Mouse (Mus musculus) intestine, embryonic 15.5 days (tissue): ENCODE results near the gene Ppp2r2c. TPM values are rescaled to one million over a fixed set of nuclear protein-coding genes. Genes with fewer than 3 reads are reported as not detected.

Experiments used
- ATAC-seq: fragments of 200-750 bp; cut with Nextera tagmentation; 2 replicates; pipeline ENCODE4 v1.8.0; 2017; ENCODE audit warnings: moderate TSS enrichment, moderate library complexity
- H3K27ac ChIP-seq: fragments of 300-500 bp; sonication (generic); 2 replicates; pipeline ENCODE4 v1.5.1; 2015; ENCODE audit warnings: mild to moderate bottlenecking, inconsistent platforms
- H3K27me3 ChIP-seq: fragments of 300-500 bp; sonication (generic); replicated peaks from 2 replicates; pipeline ENCODE4 v1.6.1; 2015; ENCODE audit warnings: inconsistent platforms
- H3K36me3 ChIP-seq: fragments of 300-500 bp; sonication (generic); 2 replicates; pipeline ENCODE4 v1.6.1; 2015; ENCODE audit warnings: inconsistent platforms
- H3K4me1 ChIP-seq: fragments of 300-500 bp; sonication (generic); replicated peaks from 2 replicates; pipeline ENCODE4 v1.6.1; 2015; ENCODE audit warnings: inconsistent platforms
- H3K4me2 ChIP-seq: fragments of 300-500 bp; sonication (generic); replicated peaks from 2 replicates; pipeline ENCODE4 v1.6.1; 2015; ENCODE audit warnings: mild to moderate bottlenecking, inconsistent platforms
- H3K4me3 ChIP-seq: fragments of 300-500 bp; sonication (generic); replicated peaks from 2 replicates; pipeline ENCODE4 v1.5.1; 2015; ENCODE audit warnings: inconsistent platforms
- H3K9ac ChIP-seq: fragments of 300-500 bp; sonication (generic); 2 replicates; pipeline ENCODE4 v1.6.1; 2015; ENCODE audit warnings: inconsistent platforms
- H3K9me3 ChIP-seq: fragments of 300-500 bp; sonication (generic); 2 replicates; pipeline ENCODE4 v1.6.1; 2016; ENCODE audit warnings: inconsistent platforms
- WGBS: fragments of 180-500 bp; shearing (Covaris S2); methylation state at CpG from one replicate; pipeline ENCODE4 v1.1.7; 2015; 5-methylcytosine and 5-hydroxymethylcytosine counted together
- polyA plus RNA-seq: library from polyadenylated mRNA; unstranded; fragments of >200 nt; fragmentation: Nextera tagmentation; extraction: Ambion mirVana; gene quantifications from 2 replicates; pipeline ENCODE4 v1.2.1, GENCODE M21; 2015

Ppp2r2c gene
- 0.73 and 0.89 TPM in 2 replicates for polyA plus RNA-seq

- 0 out of 2 replicates have a peak within 1 kb of the TSS, but pooled peaks have one; percentile 4 for H3K9ac ChIP-seq
- peaks cover 6% of the 10 kb centered on the region; the same call in 1 of the 2 replicates for H3K4me1 ChIP-seq
- no peaks in the 10 kb centered on the region for H3K9me3 ChIP-seq
- no peak; the same call in 1 of the 2 replicates for ATAC-seq
- no peak within 1 kb of the TSS for H3K27ac ChIP-seq
- peak within 1 kb of the TSS; percentile 69 for H3K4me2 ChIP-seq
- H3K36me3 ChIP-seq: no peaks in the 10 kb centered on the region
- H3K27me3 ChIP-seq: peaks cover 85% of the 10 kb centered on the region
- WGBS: 1% methylated on average over 105 of the region's 108 CpGs
- H3K4me3 ChIP-seq: peak within 1 kb of the TSS; percentile 37
These were observed at the start of gene Ppp2r2c for GRCm38 (mm10) chr5:36868266-36869090. Ppp2r2c (plus strand) TSS chr5:36868513.

- ATAC-seq: no peak
- 87% methylated on average over 5 of the region's 5 CpGs for WGBS
- no peaks in the 10 kb centered on the region for H3K36me3 ChIP-seq
These were observed 48.6 kb upstream of the Ppp2r2c start for GRCm38 (mm10) chr5:36819742-36820141.

DNA sequence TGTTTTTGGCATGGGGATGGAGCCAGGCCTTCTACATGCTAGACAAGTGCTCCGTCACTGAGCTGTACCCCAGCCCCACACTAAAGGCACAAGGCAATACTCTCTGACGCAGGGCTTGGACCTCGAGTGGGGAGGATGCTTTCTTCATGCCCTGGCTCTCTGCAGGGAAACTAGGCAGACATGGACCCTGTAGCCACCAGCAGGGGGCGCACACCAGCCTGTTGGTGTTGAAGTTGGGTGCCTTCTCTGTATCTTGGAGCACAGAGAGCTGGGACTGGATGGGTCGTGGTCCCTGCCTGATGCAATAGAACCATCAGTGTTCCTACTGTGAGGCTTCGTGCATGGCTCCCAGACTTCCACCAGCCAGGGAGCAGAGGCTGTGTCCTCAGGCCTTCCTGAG lies 48.2 kb upstream of the Ppp2r2c start:
- H3K9me3 ChIP-seq: no peaks in the 10 kb centered on the region
- 50% methylated on average over 6 of the region's 6 CpGs for WGBS
- H3K4me3 ChIP-seq: no peak overlapping the region
- no peaks in the 10 kb centered on the region for H3K4me1 ChIP-seq
- no peak overlapping the region for H3K27ac ChIP-seq
- no peak for ATAC-seq
- no peak overlapping the region for H3K4me2 ChIP-seq
- no peaks in the 10 kb centered on the region for H3K27me3 ChIP-seq
- H3K9ac ChIP-seq: no peak overlapping the region
- H3K36me3 ChIP-seq: no peaks in the 10 kb centered on the region

More at GRCm38 (mm10) chr5:36819742-36820141, 48.6 kb upstream of the Ppp2r2c start:
- Histone ChIP-seq H3K9me3 (no peaks in the 10 kb centered on the region), H3K4me2 (no peak overlapping the region), H3K9ac (no peak overlapping the region), H3K27ac (no peak overlapping the region), H3K27me3 (no peaks in the 10 kb centered on the region), H3K4me3 (no peak overlapping the region), H3K4me1 (no peaks in the 10 kb centered on the region)

DNA sequence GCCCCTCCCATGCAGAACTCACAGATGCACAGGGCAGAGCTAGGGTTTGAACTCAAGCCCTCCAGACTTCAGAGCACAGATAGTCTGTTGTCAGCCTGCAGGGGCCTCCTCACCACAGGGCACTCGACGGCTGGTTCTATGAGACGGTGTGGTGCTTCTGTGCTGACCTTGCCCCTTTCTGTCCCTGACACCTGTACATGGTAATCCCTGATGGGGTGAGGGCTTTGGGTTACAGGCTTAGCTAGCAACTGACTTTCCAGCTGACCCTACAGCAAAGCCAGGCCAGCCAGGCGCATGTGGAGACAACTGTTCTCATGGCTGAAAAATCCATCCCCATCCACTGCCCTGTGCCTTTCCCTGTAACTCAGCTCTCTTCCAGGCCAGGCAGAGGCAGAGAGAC lies 45.4 kb upstream of the Ppp2r2c start:
- Histone ChIP-seq H3K27ac (no peak overlapping the region), H3K9me3 (no peaks in the 10 kb centered on the region), H3K4me1 (no peaks in the 10 kb centered on the region), H3K4me3 (no peak overlapping the region), H3K4me2 (no peak overlapping the region), H3K36me3 (peaks cover 4% of the 10 kb centered on the region; the same call in 1 of the 2 replicates), H3K9ac (no peak overlapping the region), H3K27me3 (no peaks in the 10 kb centered on the region)
- ATAC-seq: no peak
- 84% methylated on average over 4 of the region's 4 CpGs for WGBS

- Histone ChIP-seq H3K27ac (no peak overlapping the region), H3K4me1 (0 out of 2 replicates have a peak, but pooled peaks cover 7% of the 10 kb centered on the region), H3K36me3 (peaks cover 4% of the 10 kb centered on the region; the same call in 1 of the 2 replicates), H3K9ac (no peak overlapping the region), H3K4me2 (peak overlapping the region; percentile 85; the same call in 1 of the 2 replicates), H3K4me3 (no peak overlapping the region), H3K27me3 (0 out of 2 replicates have a peak, but pooled peaks cover 5% of the 10 kb centered on the region), H3K9me3 (no peaks in the 10 kb centered on the region)
- WGBS: 75% methylated on average over 4 of the region's 4 CpGs
- peak; percentile 42 for ATAC-seq
These were observed 39.2 kb upstream of the Ppp2r2c start for GRCm38 (mm10) chr5:36829098-36829497.

GRCm38 (mm10) chr5:36829913-36830879 lies 38.1 kb upstream of the Ppp2r2c start, which contains the start of gene Man2b2:
Man2b2 (minus strand) TSS chr5:36830653.
- peak; percentile 93 for ATAC-seq
- H3K9ac ChIP-seq: peak within 1 kb of the TSS; percentile 70
- WGBS: 3% methylated on average over 46 of the region's 46 CpGs
- no peaks in the 10 kb centered on the region for H3K9me3 ChIP-seq
- 0 out of 2 replicates have a peak, but pooled peaks cover 5% of the 10 kb centered on the region for H3K27me3 ChIP-seq
- H3K27ac ChIP-seq: peak within 1 kb of the TSS; percentile 54
- H3K4me2 ChIP-seq: peak within 1 kb of the TSS; percentile 85
- peak within 1 kb of the TSS; percentile 64 for H3K4me3 ChIP-seq
- peaks cover 4% of the 10 kb centered on the region; the same call in 1 of the 2 replicates for H3K36me3 ChIP-seq
- 0 out of 2 replicates have a peak, but pooled peaks cover 7% of the 10 kb centered on the region for H3K4me1 ChIP-seq

- no peak overlapping the region for H3K9ac ChIP-seq
- H3K27ac ChIP-seq: no peak overlapping the region
- 0 out of 2 replicates have a peak, but pooled peaks cover 7% of the 10 kb centered on the region for H3K4me1 ChIP-seq
- ATAC-seq: no peak
- 0 out of 2 replicates have a peak, but pooled peaks cover 5% of the 10 kb centered on the region for H3K27me3 ChIP-seq
- 61% methylated on average over 7 of the region's 7 CpGs for WGBS
- H3K4me2 ChIP-seq: no peak overlapping the region
- no peaks in the 10 kb centered on the region for H3K9me3 ChIP-seq
- no peak overlapping the region for H3K4me3 ChIP-seq
- peaks cover 4% of the 10 kb centered on the region; the same call in 1 of the 2 replicates for H3K36me3 ChIP-seq
These were observed 37.0 kb upstream of the Ppp2r2c start for GRCm38 (mm10) chr5:36831272-36831671.

- no peaks in the 10 kb centered on the region for H3K4me1 ChIP-seq
- ATAC-seq: no peak
- no peaks in the 10 kb centered on the region for H3K9me3 ChIP-seq
- no peak overlapping the region for H3K27ac ChIP-seq
- no peak overlapping the region for H3K4me3 ChIP-seq
- WGBS: 1% methylated on average over 6 of the region's 6 CpGs
- H3K9ac ChIP-seq: no peak overlapping the region
- H3K4me2 ChIP-seq: no peak overlapping the region
- H3K27me3 ChIP-seq: 0 out of 2 replicates have a peak, but pooled peaks cover 5% of the 10 kb centered on the region
- no peaks in the 10 kb centered on the region for H3K36me3 ChIP-seq
These were observed 32.4 kb upstream of the Ppp2r2c start for GRCm38 (mm10) chr5:36835933-36836332.

GRCm38 (mm10) chr5:36839032-36839431 lies 29.3 kb upstream of the Ppp2r2c start:
- Histone ChIP-seq H3K9ac (no peak overlapping the region), H3K4me2 (no peak overlapping the region), H3K4me3 (no peak overlapping the region), H3K27ac (no peak overlapping the region), H3K4me1 (no peaks in the 10 kb centered on the region), H3K9me3 (no peaks in the 10 kb centered on the region), H3K27me3 (no peaks in the 10 kb centered on the region), H3K36me3 (no peaks in the 10 kb centered on the region)
- no peak for ATAC-seq
- WGBS: 81% methylated on average over 2 of the region's 2 CpGs

- Histone ChIP-seq H3K4me3 (no peak overlapping the region), H3K27me3 (no peaks in the 10 kb centered on the region), H3K4me2 (no peak overlapping the region), H3K36me3 (no peaks in the 10 kb centered on the region), H3K27ac (no peak overlapping the region), H3K9me3 (no peaks in the 10 kb centered on the region), H3K9ac (no peak overlapping the region), H3K4me1 (no peaks in the 10 kb centered on the region)
- 57% methylated on average over 8 of the region's 8 CpGs for WGBS
- no peak for ATAC-seq
These were observed 28.7 kb upstream of the Ppp2r2c start for GRCm38 (mm10) chr5:36839602-36840001.

GRCm38 (mm10) chr5:36840092-36840491 lies 28.2 kb upstream of the Ppp2r2c start:
- ATAC-seq: no peak
- WGBS: 83% methylated on average over 7 of the region's 7 CpGs
- H3K4me1 ChIP-seq: no peaks in the 10 kb centered on the region

DNA sequence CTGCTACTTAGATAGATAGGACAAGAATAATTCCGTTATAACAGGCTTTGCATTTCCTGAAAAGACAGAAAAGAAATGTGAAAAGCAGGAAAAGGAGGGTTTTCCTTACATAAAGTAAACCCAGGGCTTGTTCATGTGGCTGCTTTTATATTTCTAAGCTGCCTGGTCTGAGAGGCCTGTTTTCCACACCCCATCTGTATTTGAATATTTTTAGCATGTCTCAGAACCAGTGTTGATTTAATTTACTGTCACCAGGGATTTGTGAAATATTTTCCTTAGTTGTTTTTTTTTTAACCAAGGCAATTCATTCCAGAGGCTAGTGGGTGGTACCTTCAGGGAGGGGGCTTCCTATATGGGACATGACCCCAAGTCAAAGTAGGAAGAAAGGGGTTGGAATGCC lies 26.6 kb upstream of the Ppp2r2c start:
- no peak for ATAC-seq
- no peaks in the 10 kb centered on the region for H3K36me3 ChIP-seq
- H3K4me1 ChIP-seq: no peaks in the 10 kb centered on the region
- no peak overlapping the region for H3K4me2 ChIP-seq
- no peaks in the 10 kb centered on the region for H3K9me3 ChIP-seq
- no peaks in the 10 kb centered on the region for H3K27me3 ChIP-seq
- H3K4me3 ChIP-seq: no peak overlapping the region
- WGBS: 65% methylated on average over 1 of the region's 1 CpGs
- H3K27ac ChIP-seq: no peak overlapping the region
- no peak overlapping the region for H3K9ac ChIP-seq

More at GRCm38 (mm10) chr5:36840092-36840491, 28.2 kb upstream of the Ppp2r2c start:
- Histone ChIP-seq H3K36me3 (no peaks in the 10 kb centered on the region), H3K4me3 (no peak overlapping the region), H3K27me3 (no peaks in the 10 kb centered on the region), H3K4me2 (no peak overlapping the region), H3K9me3 (no peaks in the 10 kb centered on the region), H3K27ac (no peak overlapping the region), H3K9ac (no peak overlapping the region)
